Mouse (Mus musculus): ENCODE results near the gene Arf4. TPM values are rescaled to one million over a fixed set of nuclear protein-coding genes. Genes with fewer than 3 reads are reported as not detected.

Gene Arf4
- polyA plus RNA-seq, 1 experiment from 2014 or later, result 406 TPM

- no peak overlapping the region for H3K4me2 ChIP-seq (ENCODE audit: low read depth, low read length)
- no peak overlapping the region for H3K9ac ChIP-seq (ENCODE audit: low read length)
- no peaks in the 10 kb centered on the region for H3K27me3 ChIP-seq (ENCODE audit: control insufficient read depth, insufficient read depth, low read length)
- peaks cover 44% of the 10 kb centered on the region for H3K36me3 ChIP-seq (ENCODE audit: control insufficient read depth, insufficient read depth)
- no peaks in the 10 kb centered on the region for H3K9me3 ChIP-seq (replicated peaks; ENCODE audit: control insufficient read depth, low read length)
- no peak for ATAC-seq (replicated peaks; ENCODE audit: extremely low read depth, insufficient read depth, low FRiP score)
- WGBS, result 83% methylated on average over 5 of the region's 5 CpGs
- no peak overlapping the region for H3K4me3 ChIP-seq (ENCODE audit: low read length)
- no peaks in the 10 kb centered on the region; the same call in 1 of the 2 replicates for H3K4me1 ChIP-seq (ENCODE audit: control insufficient read depth, insufficient read depth, low read length)
- H3K27ac ChIP-seq (ENCODE audit: low read length), result no peak overlapping the region
These were observed 11.2 kb upstream of the Arf4 start for GRCm38 (mm10) chr14:26626605-26627140.

GRCm38 (mm10) chr14:26637025-26637850, 636 bp upstream of the Arf4 start:
- Histone ChIP-seq H3K27ac (ENCODE audit: low read length) (peak overlapping the region; percentile 95), H3K9me3 (replicated peaks; ENCODE audit: control insufficient read depth, low read length) (no peaks in the 10 kb centered on the region), H3K4me3 (ENCODE audit: low read length) (peak overlapping the region; percentile 68), H3K36me3 (ENCODE audit: control insufficient read depth, insufficient read depth) (peaks cover 3% of the 10 kb centered on the region; the same call in 1 of the 2 replicates), H3K9ac (ENCODE audit: low read length) (peak overlapping the region; percentile 68), H3K4me2 (ENCODE audit: low read depth, low read length) (peak overlapping the region; percentile 70), H3K4me1 (ENCODE audit: control insufficient read depth, insufficient read depth, low read length) (peaks cover 18% of the 10 kb centered on the region), H3K27me3 (ENCODE audit: control insufficient read depth, insufficient read depth, low read length) (no peaks in the 10 kb centered on the region)
- 18% methylated on average over 17 of the region's 17 CpGs for WGBS
- ATAC-seq (replicated peaks; ENCODE audit: extremely low read depth, insufficient read depth, low FRiP score), result no peak; the same call in 1 of the 2 replicates

GRCm38 (mm10) chr14:26638708-26639084, 822 bp downstream of the Arf4 start:
- H3K4me2 ChIP-seq (ENCODE audit: low read depth, low read length), result peak overlapping the region; percentile 75
- no peaks in the 10 kb centered on the region for H3K9me3 ChIP-seq (replicated peaks; ENCODE audit: control insufficient read depth, low read length)
- peak overlapping the region; percentile 68 for H3K4me3 ChIP-seq (ENCODE audit: low read length)
- no peaks in the 10 kb centered on the region for H3K27me3 ChIP-seq (ENCODE audit: control insufficient read depth, insufficient read depth, low read length)
- peak overlapping the region; percentile 96 for H3K27ac ChIP-seq (ENCODE audit: low read length)
- peak overlapping the region; percentile 95 for H3K9ac ChIP-seq (ENCODE audit: low read length)
- H3K4me1 ChIP-seq (ENCODE audit: control insufficient read depth, insufficient read depth, low read length), result peaks cover 24% of the 10 kb centered on the region
- H3K36me3 ChIP-seq (ENCODE audit: control insufficient read depth, insufficient read depth), result no peaks in the 10 kb centered on the region
- ATAC-seq (replicated peaks; ENCODE audit: extremely low read depth, insufficient read depth, low FRiP score), result peak; percentile 14; the same call in 1 of the 2 replicates
- under 1% methylated on average over 14 of the region's 16 CpGs for WGBS

- ATAC-seq (replicated peaks; ENCODE audit: extremely low read depth, insufficient read depth, low FRiP score), result no peak
These were observed 1.4 kb downstream of the Arf4 start for GRCm38 (mm10) chr14:26639251-26639650.

GRCm38 (mm10) chr14:26639961-26640360, 2.1 kb downstream of the Arf4 start:
- Histone ChIP-seq H3K9ac (ENCODE audit: low read length) (peak overlapping the region; percentile 95), H3K4me3 (ENCODE audit: low read length) (peak overlapping the region; percentile 68), H3K27me3 (ENCODE audit: control insufficient read depth, insufficient read depth, low read length) (no peaks in the 10 kb centered on the region), H3K4me2 (ENCODE audit: low read depth, low read length) (peak overlapping the region; percentile 75), H3K27ac (ENCODE audit: low read length) (no peak overlapping the region), H3K4me1 (ENCODE audit: control insufficient read depth, insufficient read depth, low read length) (peaks cover 24% of the 10 kb centered on the region), H3K36me3 (ENCODE audit: control insufficient read depth, insufficient read depth) (no peaks in the 10 kb centered on the region), H3K9me3 (replicated peaks; ENCODE audit: control insufficient read depth, low read length) (no peaks in the 10 kb centered on the region)
- no peak for ATAC-seq (replicated peaks; ENCODE audit: extremely low read depth, insufficient read depth, low FRiP score)
- 39% methylated on average over 2 of the region's 2 CpGs for WGBS

More at GRCm38 (mm10) chr14:26639251-26639650, 1.4 kb downstream of the Arf4 start:
- Histone ChIP-seq H3K4me3 (ENCODE audit: low read length) (peak overlapping the region; percentile 68), H3K4me2 (ENCODE audit: low read depth, low read length) (peak overlapping the region; percentile 75), H3K27me3 (ENCODE audit: control insufficient read depth, insufficient read depth, low read length) (no peaks in the 10 kb centered on the region), H3K36me3 (ENCODE audit: control insufficient read depth, insufficient read depth) (no peaks in the 10 kb centered on the region), H3K9ac (ENCODE audit: low read length) (peak overlapping the region; percentile 95), H3K9me3 (replicated peaks; ENCODE audit: control insufficient read depth, low read length) (no peaks in the 10 kb centered on the region), H3K4me1 (ENCODE audit: control insufficient read depth, insufficient read depth, low read length) (peaks cover 24% of the 10 kb centered on the region), H3K27ac (ENCODE audit: low read length) (peak overlapping the region; percentile 96)
- WGBS, result 4% methylated on average over 11 of the region's 11 CpGs

- Histone ChIP-seq H3K4me3 (ENCODE audit: low read length) (no peak overlapping the region), H3K4me2 (ENCODE audit: low read depth, low read length) (no peak overlapping the region), H3K36me3 (ENCODE audit: control insufficient read depth, insufficient read depth) (no peaks in the 10 kb centered on the region), H3K27ac (ENCODE audit: low read length) (no peak overlapping the region), H3K4me1 (ENCODE audit: control insufficient read depth, insufficient read depth, low read length) (peaks cover 32% of the 10 kb centered on the region), H3K27me3 (ENCODE audit: control insufficient read depth, insufficient read depth, low read length) (no peaks in the 10 kb centered on the region), H3K9ac (ENCODE audit: low read length) (no peak overlapping the region), H3K9me3 (replicated peaks; ENCODE audit: control insufficient read depth, low read length) (no peaks in the 10 kb centered on the region)
- WGBS, result 26% methylated on average over 3 of the region's 3 CpGs
- ATAC-seq (replicated peaks; ENCODE audit: extremely low read depth, insufficient read depth, low FRiP score), result no peak
These were observed 5.2 kb downstream of the Arf4 start for GRCm38 (mm10) chr14:26643006-26643624.

- WGBS, result 51% methylated on average over 5 of the region's 5 CpGs
- no peak for ATAC-seq (replicated peaks; ENCODE audit: extremely low read depth, insufficient read depth, low FRiP score)
- H3K27me3 ChIP-seq (ENCODE audit: control insufficient read depth, insufficient read depth, low read length), result no peaks in the 10 kb centered on the region
- peaks cover 24% of the 10 kb centered on the region for H3K4me1 ChIP-seq (ENCODE audit: control insufficient read depth, insufficient read depth, low read length)
- H3K9me3 ChIP-seq (replicated peaks; ENCODE audit: control insufficient read depth, low read length), result no peaks in the 10 kb centered on the region
- H3K36me3 ChIP-seq (ENCODE audit: control insufficient read depth, insufficient read depth), result peaks cover 1% of the 10 kb centered on the region
- H3K4me3 ChIP-seq (ENCODE audit: low read length), result no peak overlapping the region
- no peak overlapping the region for H3K4me2 ChIP-seq (ENCODE audit: low read depth, low read length)
- no peak overlapping the region; the same call in 1 of the 2 replicates for H3K9ac ChIP-seq (ENCODE audit: low read length)
- no peak overlapping the region for H3K27ac ChIP-seq (ENCODE audit: low read length)
These were observed 8.2 kb downstream of the Arf4 start for GRCm38 (mm10) chr14:26645989-26646650.

- Histone ChIP-seq H3K4me2 (ENCODE audit: low read depth, low read length) (no peak overlapping the region), H3K27me3 (ENCODE audit: control insufficient read depth, insufficient read depth, low read length) (no peaks in the 10 kb centered on the region), H3K36me3 (ENCODE audit: control insufficient read depth, insufficient read depth) (peaks cover 8% of the 10 kb centered on the region), H3K4me1 (ENCODE audit: control insufficient read depth, insufficient read depth, low read length) (peaks cover 21% of the 10 kb centered on the region), H3K4me3 (ENCODE audit: low read length) (no peak overlapping the region), H3K9me3 (replicated peaks; ENCODE audit: control insufficient read depth, low read length) (no peaks in the 10 kb centered on the region), H3K27ac (ENCODE audit: low read length) (no peak overlapping the region), H3K9ac (ENCODE audit: low read length) (no peak overlapping the region)
- WGBS, result 51% methylated on average over 2 of the region's 2 CpGs
- no peak for ATAC-seq (replicated peaks; ENCODE audit: extremely low read depth, insufficient read depth, low FRiP score)
These were observed 9.9 kb downstream of the Arf4 start for GRCm38 (mm10) chr14:26647811-26648210.
